Mouse (Mus musculus) retina, postnatal 1 day (tissue): ENCODE measurements around the gene Tom1l2.

Experiments used
- DNase-seq: peaks from one replicate; pipeline ENCODE4 v3.0.0-alpha.2; 2012

The Tom1l2 gene

GRCm38 (mm10) chr11:60225874-60226273 lies 126.8 kb downstream of the Tom1l2 start:
- DNase-seq, result no peak

- peak; percentile 50 for DNase-seq
Measured at GRCm38 (mm10) chr11:60224676-60225075, 128.0 kb downstream of the Tom1l2 start.

- peak; percentile 89 for DNase-seq
Measured at GRCm38 (mm10) chr11:60222469-60223236, 130.1 kb downstream of the Tom1l2 start, which contains the start of gene Srebf1. Gene Srebf1, minus strand, starts transcription at chr11:60222581.

- DNase-seq, result no peak
Measured at GRCm38 (mm10) chr11:60222085-60222468, 130.6 kb downstream of the Tom1l2 start.

GRCm38 (mm10) chr11:60221425-60221824 lies 131.3 kb downstream of the Tom1l2 start:
- no peak for DNase-seq

GRCm38 (mm10) chr11:60220291-60220804 lies 132.4 kb downstream of the Tom1l2 start:
- DNase-seq, result peak; percentile 93

GRCm38 (mm10) chr11:60219609-60220008 lies 133.1 kb downstream of the Tom1l2 start:
- DNase-seq, result no peak

- DNase-seq, result no peak
Measured at GRCm38 (mm10) chr11:60217467-60217866, 135.2 kb downstream of the Tom1l2 start.

- DNase-seq, result no peak
Measured at GRCm38 (mm10) chr11:60216671-60217070, 136.0 kb downstream of the Tom1l2 start.

GRCm38 (mm10) chr11:60213266-60213665 lies 139.4 kb downstream of the Tom1l2 start:
- DNase-seq, result no peak

GRCm38 (mm10) chr11:60211761-60212160 lies 140.9 kb downstream of the Tom1l2 start:
- no peak for DNase-seq

- no peak for DNase-seq
Measured at GRCm38 (mm10) chr11:60211152-60211551, 141.6 kb downstream of the Tom1l2 start.

- DNase-seq, result peak; percentile 97
Measured at GRCm38 (mm10) chr11:60210305-60210724, 142.4 kb downstream of the Tom1l2 start.

- DNase-seq, result no peak
Measured at GRCm38 (mm10) chr11:60209933-60210249, 142.8 kb downstream of the Tom1l2 start.

GRCm38 (mm10) chr11:60209217-60209932 lies 143.3 kb downstream of the Tom1l2 start:
- DNase-seq, result peak; percentile 83

GRCm38 (mm10) chr11:60208712-60209111 lies 144.0 kb downstream of the Tom1l2 start:
- peak; percentile 33 for DNase-seq

- DNase-seq, result no peak
Measured at GRCm38 (mm10) chr11:60208201-60208600, 144.5 kb downstream of the Tom1l2 start.

GRCm38 (mm10) chr11:60206207-60206606 lies 146.5 kb downstream of the Tom1l2 start:
- DNase-seq, result no peak

- DNase-seq, result no peak
Measured at GRCm38 (mm10) chr11:60205026-60205425, 147.7 kb downstream of the Tom1l2 start.

GRCm38 (mm10) chr11:60202710-60203638 lies 149.7 kb downstream of the Tom1l2 start:
- DNase-seq, result peak; percentile 62

- no peak for DNase-seq
Measured at GRCm38 (mm10) chr11:60200384-60200783, 152.3 kb downstream of the Tom1l2 start.

GRCm38 (mm10) chr11:60199702-60200184 lies 153.0 kb downstream of the Tom1l2 start:
- peak; percentile 95 for DNase-seq

- DNase-seq, result no peak
Measured at GRCm38 (mm10) chr11:60198651-60199050, 154.1 kb downstream of the Tom1l2 start.
